Mouse (Mus musculus) liver, embryonic 11.5 days (tissue): ENCODE measurements at regions not wholly inside any gene's neighbourhood (a gene's known extent, or its start where the extent isn't known, plus 50 kb on each side); places are given as distances from the start of the nearest gene placed in this dataset.

Experiments
- ATAC-seq: fragments of 200-750 bp; cut with Nextera tagmentation; replicated peaks from 2 replicates; pipeline ENCODE4 v1.8.0; 2017; ENCODE audit warnings: moderate number of reproducible peaks, mild to moderate bottlenecking, moderate TSS enrichment, moderate library complexity; ENCODE audit not compliant: low FRiP score
- DNase-seq: peaks from one replicate; pipeline ENCODE4 v3.0.0-alpha.2; 2017; ENCODE audit warnings: low spot score
- H3K27ac ChIP-seq: fragments of 300-500 bp; sonication (generic); 2 replicates; pipeline ENCODE4 v1.5.1; 2014; ENCODE audit warnings: mild to moderate bottlenecking, low read depth, low read length, control low read depth
- H3K27me3 ChIP-seq: fragments of 300-500 bp; sonication (generic); replicated peaks from 2 replicates; pipeline ENCODE4 v1.6.1; 2014; ENCODE audit warnings: low read length, mixed read lengths; ENCODE audit not compliant: control insufficient read depth, insufficient read depth
- H3K36me3 ChIP-seq: fragments of 300-500 bp; sonication (generic); 2 replicates; pipeline ENCODE4 v1.6.1; 2014; ENCODE audit warnings: mild to moderate bottlenecking, low read length, moderate library complexity, mixed read lengths; ENCODE audit not compliant: control insufficient read depth, insufficient read depth
- H3K4me1 ChIP-seq: fragments of 300-500 bp; sonication (generic); replicated peaks from 2 replicates; pipeline ENCODE4 v1.6.1; 2014; ENCODE audit warnings: low read length, mixed read lengths; ENCODE audit not compliant: control insufficient read depth, insufficient read depth
- H3K4me2 ChIP-seq: fragments of 300-500 bp; sonication (generic); 2 replicates; pipeline ENCODE4 v1.6.1; 2014; ENCODE audit warnings: mild to moderate bottlenecking, control low read depth, moderate library complexity
- H3K4me3 ChIP-seq: fragments of 300-500 bp; sonication (generic); 2 replicates; pipeline ENCODE4 v1.5.1; 2014; ENCODE audit warnings: low read depth, low read length, control low read depth
- H3K9ac ChIP-seq: fragments of 300-500 bp; sonication (generic); 2 replicates; pipeline ENCODE4 v1.6.1; 2014; ENCODE audit warnings: low read depth, low read length, control low read depth
- H3K9me3 ChIP-seq: fragments of 300-500 bp; sonication (generic); 2 replicates; pipeline ENCODE4 v1.6.1; 2016; ENCODE audit warnings: low read length, inconsistent platforms, mixed read lengths; ENCODE audit not compliant: control insufficient read depth
- WGBS: fragments of 180-500 bp; shearing (Covaris S2); extraction: QIAGEN DNeasy Blood & Tissue Kit; methylation state at CpG from one replicate; pipeline ENCODE4 v1.1.7; 2014; 5-methylcytosine and 5-hydroxymethylcytosine counted together

GRCm38 (mm10) chr3:146345308-146345780, 59.1 kb upstream of the Ssx2ip start:
- Histone ChIP-seq H3K36me3 (no peaks in the 10 kb centered on the region), H3K4me1 (peaks cover 2% of the 10 kb centered on the region; the same call in 1 of the 2 replicates), H3K27ac (no peak overlapping the region), H3K4me3 (no peak overlapping the region), H3K27me3 (no peaks in the 10 kb centered on the region; the same call in 1 of the 2 replicates), H3K9me3 (no peaks in the 10 kb centered on the region), H3K4me2 (peak overlapping the region; percentile 35), H3K9ac (no peak overlapping the region)
- DNase-seq (peak; percentile 74), ATAC-seq (peak; percentile 78)
- WGBS = 14% methylated on average over 18 of the region's 18 CpGs

GRCm38 (mm10) chr3:146345946-146346345, 58.5 kb upstream of the Ssx2ip start:
- H3K4me1 ChIP-seq = no peaks in the 10 kb centered on the region
- no peak for DNase-seq
- no peak overlapping the region for H3K27ac ChIP-seq
- no peaks in the 10 kb centered on the region; the same call in 1 of the 2 replicates for H3K27me3 ChIP-seq
- ATAC-seq = no peak
- no peak overlapping the region for H3K4me3 ChIP-seq
- WGBS = 73% methylated on average over 4 of the region's 4 CpGs
- no peaks in the 10 kb centered on the region for H3K9me3 ChIP-seq
- H3K9ac ChIP-seq = no peak overlapping the region
- no peaks in the 10 kb centered on the region for H3K36me3 ChIP-seq
- no peak overlapping the region for H3K4me2 ChIP-seq

GRCm38 (mm10) chr3:146347311-146347710, 57.1 kb upstream of the Ssx2ip start:
- Histone ChIP-seq H3K4me2 (no peak overlapping the region), H3K27ac (no peak overlapping the region), H3K9me3 (no peaks in the 10 kb centered on the region), H3K4me1 (no peaks in the 10 kb centered on the region), H3K9ac (no peak overlapping the region), H3K36me3 (no peaks in the 10 kb centered on the region), H3K27me3 (no peaks in the 10 kb centered on the region; the same call in 1 of the 2 replicates), H3K4me3 (no peak overlapping the region)
- 86% methylated on average over 3 of the region's 3 CpGs for WGBS
- no peak for DNase-seq
- no peak for ATAC-seq

GRCm38 (mm10) chr3:146348921-146349320, 55.5 kb upstream of the Ssx2ip start:
- no peaks in the 10 kb centered on the region for H3K9me3 ChIP-seq
- no peak overlapping the region for H3K4me2 ChIP-seq
- H3K9ac ChIP-seq = no peak overlapping the region
- H3K27me3 ChIP-seq = no peaks in the 10 kb centered on the region; the same call in 1 of the 2 replicates
- ATAC-seq = no peak
- no peaks in the 10 kb centered on the region for H3K4me1 ChIP-seq
- no peaks in the 10 kb centered on the region for H3K36me3 ChIP-seq
- H3K4me3 ChIP-seq = no peak overlapping the region
- no peak overlapping the region for H3K27ac ChIP-seq
- DNase-seq = no peak
- WGBS = 81% methylated on average over 8 of the region's 8 CpGs

- no peak overlapping the region for H3K27ac ChIP-seq
- no peak overlapping the region for H3K9ac ChIP-seq
- H3K9me3 ChIP-seq = no peaks in the 10 kb centered on the region
- H3K4me1 ChIP-seq = no peaks in the 10 kb centered on the region
- H3K27me3 ChIP-seq = no peaks in the 10 kb centered on the region; the same call in 1 of the 2 replicates
- DNase-seq (no peak), ATAC-seq (no peak)
- H3K36me3 ChIP-seq = no peaks in the 10 kb centered on the region
- WGBS = 65% methylated on average over 8 of the region's 8 CpGs
- no peak overlapping the region for H3K4me3 ChIP-seq
- no peak overlapping the region for H3K4me2 ChIP-seq
Observed at GRCm38 (mm10) chr3:146349393-146349792, 55.0 kb upstream of the Ssx2ip start.

GRCm38 (mm10) chr3:146350126-146350525, 54.3 kb upstream of the Ssx2ip start:
- whole genome bisulfite sequencing = 86% methylated on average over 9 of the region's 9 CpGs
- Histone ChIP-seq H3K9ac (no peak overlapping the region), H3K36me3 (no peaks in the 10 kb centered on the region), H3K4me1 (no peaks in the 10 kb centered on the region), H3K27me3 (no peaks in the 10 kb centered on the region; the same call in 1 of the 2 replicates), H3K27ac (no peak overlapping the region), H3K9me3 (no peaks in the 10 kb centered on the region), H3K4me2 (no peak overlapping the region), H3K4me3 (no peak overlapping the region)
- no peak for ATAC-seq
- no peak for DNase-seq

GRCm38 (mm10) chr3:146351468-146351867, 53.0 kb upstream of the Ssx2ip start:
- Histone ChIP-seq H3K36me3 (no peaks in the 10 kb centered on the region), H3K4me3 (no peak overlapping the region), H3K4me1 (no peaks in the 10 kb centered on the region), H3K9ac (no peak overlapping the region), H3K9me3 (no peaks in the 10 kb centered on the region), H3K27ac (no peak overlapping the region), H3K27me3 (no peaks in the 10 kb centered on the region; the same call in 1 of the 2 replicates), H3K4me2 (no peak overlapping the region)
- ATAC-seq (no peak), DNase-seq (no peak)
- 95% methylated on average over 1 of the region's 1 CpGs for WGBS

GRCm38 (mm10) chr3:146352187-146352586, 52.3 kb upstream of the Ssx2ip start:
- H3K4me1 ChIP-seq = no peaks in the 10 kb centered on the region
- no peak overlapping the region for H3K27ac ChIP-seq
- no peak overlapping the region for H3K4me2 ChIP-seq
- H3K27me3 ChIP-seq = no peaks in the 10 kb centered on the region; the same call in 1 of the 2 replicates
- no peak for DNase-seq
- H3K4me3 ChIP-seq = no peak overlapping the region
- 68% methylated on average over 4 of the region's 4 CpGs for WGBS
- ATAC-seq = no peak
- no peak overlapping the region for H3K9ac ChIP-seq
- no peaks in the 10 kb centered on the region for H3K36me3 ChIP-seq
- no peaks in the 10 kb centered on the region for H3K9me3 ChIP-seq

- Histone ChIP-seq H3K4me1 (no peaks in the 10 kb centered on the region), H3K27ac (no peak overlapping the region), H3K9me3 (no peaks in the 10 kb centered on the region), H3K36me3 (no peaks in the 10 kb centered on the region), H3K9ac (no peak overlapping the region), H3K27me3 (no peaks in the 10 kb centered on the region), H3K4me2 (no peak overlapping the region), H3K4me3 (no peak overlapping the region)
- ATAC-seq (no peak), DNase-seq (no peak)
- WGBS = 90% methylated on average over 4 of the region's 4 CpGs
Observed at GRCm38 (mm10) chr3:146353961-146354360, 50.5 kb upstream of the Ssx2ip start.
